Mouse (Mus musculus) lung, adult 2 months (tissue): ENCODE measurements around the gene Olfr460.

ENCODE experiments used
- CTCF ChIP-seq: fragments of 200-500 bp; IDR thresholded peaks from 2 replicates; pipeline ENCODE4 v1.5.1; 2011; ENCODE audit warnings: mild to moderate bottlenecking, low read length, control low read depth; ENCODE audit not compliant: insufficient read depth
- POLR2A ChIP-seq: fragments of 200-500 bp; IDR thresholded peaks from 2 replicates; pipeline ENCODE4 v1.6.1; 2011; ENCODE audit warnings: low read depth, mild to moderate bottlenecking, control low read depth, low read length, borderline replicate concordance; ENCODE audit errors: extremely low read depth

GRCm38 (mm10) chr6:40588346-40588745 is 19.1 kb downstream of the Olfr460 start:
- no peak for TF ChIP-seq CTCF
- no peak for TF ChIP-seq POLR2A
